Mouse (Mus musculus): ENCODE results near the gene Alox12e. TPM values are rescaled to one million over a fixed set of nuclear protein-coding genes. Genes with fewer than 3 reads are reported as not detected.

Gene Alox12e
- polyA plus RNA-seq, 1 experiment: 0.31 TPM

DNA sequence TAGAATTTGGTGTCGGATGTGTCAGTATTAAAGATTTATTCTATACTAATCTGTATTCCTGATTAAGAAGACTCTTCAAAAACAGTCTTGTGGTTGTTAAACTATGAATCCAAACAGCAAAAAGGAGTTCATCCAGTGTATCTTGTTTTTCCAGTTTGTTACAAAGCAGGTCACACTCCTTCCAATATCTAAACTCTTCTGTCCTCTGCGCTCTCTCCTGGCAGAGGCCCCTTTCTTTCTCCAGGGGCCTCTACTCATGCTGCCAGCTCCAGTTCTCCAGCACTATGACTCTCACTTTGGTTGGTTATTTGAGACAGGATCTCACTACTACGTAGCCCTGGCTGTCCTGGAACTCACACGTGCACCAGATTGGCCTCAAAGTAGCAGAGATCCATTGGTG is 56.6 kb downstream of the Alox12e start:
- no peak for TF ChIP-seq CTCF (IDR thresholded peaks at IDR 0.05; ENCODE audit: insufficient read depth, low read length)
- TF ChIP-seq POLR2A (IDR thresholded peaks at IDR 0.05; ENCODE audit: borderline replicate concordance, extremely low read depth, low read depth, low read length): no peak
- no peak for DNase-seq
- 61% methylated on average over 4 of the region's 4 CpGs for WGBS
- Histone ChIP-seq H3K4me1 (ENCODE audit: control insufficient read depth, insufficient read depth, low read length) (peaks cover 4% of the 10 kb centered on the region; the same call in 1 of the 2 replicates), H3K4me3 (replicated peaks; ENCODE audit: extremely low read depth, low read depth, low read length) (no peak overlapping the region)

Other genes with a start within 250 kb of the Alox12e start
- 0.51 and 0.52 TPM in 2 replicates for gene Asgr2, start 230.0 kb downstream of the Alox12e start, polyA plus RNA-seq (2012; rRNA removed)
- gene Mgl2, start 192.3 kb downstream of the Alox12e start, polyA plus RNA-seq (2012; rRNA removed): 12.1 and 17.7 TPM in 2 replicates
- 4.0 and 4.2 TPM in 2 replicates for gene Clec10a, start 166.4 kb downstream of the Alox12e start, polyA plus RNA-seq (2012; rRNA removed)
- 211 and 239 TPM in 2 replicates for gene Slc16a11, start 109.9 kb downstream of the Alox12e start, polyA plus RNA-seq (2012; rRNA removed)
- gene Slc16a13, start 101.6 kb downstream of the Alox12e start, polyA plus RNA-seq (2012; rRNA removed): 9.2 and 11.3 TPM in 2 replicates
- gene Bcl6b, start 92.8 kb downstream of the Alox12e start, polyA plus RNA-seq (2012; rRNA removed): 21.9 and 25.6 TPM in 2 replicates
- 79.0 and 80.9 TPM in 2 replicates for gene 0610010K14Rik, start 84.7 kb downstream of the Alox12e start, polyA plus RNA-seq (2012; rRNA removed)
- 6.6 and 7.2 TPM in 2 replicates for gene Gm21988, start 82.8 kb downstream of the Alox12e start, polyA plus RNA-seq (2012; rRNA removed)
- gene Rnasek, start 82.8 kb downstream of the Alox12e start, polyA plus RNA-seq (2012; rRNA removed): 143 and 168 TPM in 2 replicates
- 4.6 and 9.2 TPM in 2 replicates for gene Alox12, start 67.3 kb downstream of the Alox12e start, polyA plus RNA-seq (2012; rRNA removed)
- gene Alox15, start 29.4 kb upstream of the Alox12e start, polyA plus RNA-seq (2012; rRNA removed): 4.2 and 14.2 TPM in 2 replicates
- gene Pelp1, start 87.4 kb upstream of the Alox12e start, polyA plus RNA-seq (2012; rRNA removed): 15.9 and 17.4 TPM in 2 replicates
- 48.2 and 80.2 TPM in 2 replicates for gene Arrb2, start 110.0 kb upstream of the Alox12e start, polyA plus RNA-seq (2012; rRNA removed)
- 21.6 and 26.9 TPM in 2 replicates for gene Med11, start 129.3 kb upstream of the Alox12e start, polyA plus RNA-seq (2012; rRNA removed)
- 8.7 and 12.3 TPM in 2 replicates for gene Zmynd15, start 136.8 kb upstream of the Alox12e start, polyA plus RNA-seq (2012; rRNA removed)
- 67.2 and 74.6 TPM in 2 replicates for gene Cxcl16, start 137.4 kb upstream of the Alox12e start, polyA plus RNA-seq (2012; rRNA removed)
- 0.50 and 1.00 TPM in 2 replicates for gene Tm4sf5, start 182.6 kb upstream of the Alox12e start, polyA plus RNA-seq (2012; rRNA removed)
- 0.20 and 0.26 TPM in 2 replicates for gene Vmo1, start 192.0 kb upstream of the Alox12e start, polyA plus RNA-seq (2012; rRNA removed)
- gene Gltpd2, start 196.6 kb upstream of the Alox12e start, polyA plus RNA-seq (2012; rRNA removed): 0.12 and 0.34 TPM in 2 replicates
- gene Psmb6, start 202.7 kb upstream of the Alox12e start, polyA plus RNA-seq (2012; rRNA removed): 202 and 264 TPM in 2 replicates
- not detected in 2 replicates for gene Gm40193, start 210.3 kb upstream of the Alox12e start, polyA plus RNA-seq (2012; rRNA removed)
- gene Pld2, start 217.4 kb upstream of the Alox12e start, polyA plus RNA-seq (2012; rRNA removed): 32.4 and 47.2 TPM in 2 replicates
- 119 and 120 TPM in 2 replicates for gene Mink1, start 240.3 kb upstream of the Alox12e start, polyA plus RNA-seq (2012; rRNA removed)

All from lung, adult 2 months (tissue).